Mouse (Mus musculus) embryonic facial prominence, embryonic 15.5 days (tissue): Measurements from ENCODE around the gene Ifnz. TPM values are rescaled to one million over a fixed set of nuclear protein-coding genes. Genes with fewer than 3 reads are reported as not detected.
"Not testable (repeated sequence)": the region's sequence is repeated elsewhere in the genome, so short reads cannot be mapped to it uniquely, and the experiment has no call there.

Experiments used
- ATAC-seq: fragments of 200-750 bp; cut with Nextera tagmentation; 2 replicates; pipeline ENCODE4 v1.8.0; 2017; ENCODE audit warnings: low read depth, moderate TSS enrichment; ENCODE audit not compliant: insufficient number of reproducible peaks, low FRiP score, low TSS enrichment
- H3K27ac ChIP-seq: fragments of 300-500 bp; sonication (generic); replicated peaks from 2 replicates; pipeline ENCODE4 v1.5.1; 2015; ENCODE audit warnings: mild to moderate bottlenecking, inconsistent platforms
- H3K27me3 ChIP-seq: fragments of 300-500 bp; sonication (generic); 2 replicates; pipeline ENCODE4 v1.6.1; 2015; ENCODE audit warnings: inconsistent platforms
- H3K36me3 ChIP-seq: fragments of 300-500 bp; sonication (generic); 2 replicates; pipeline ENCODE4 v1.6.1; 2015; ENCODE audit warnings: mild to moderate bottlenecking, inconsistent platforms
- H3K4me1 ChIP-seq: fragments of 300-500 bp; sonication (generic); 2 replicates; pipeline ENCODE4 v1.6.1; 2015; ENCODE audit warnings: inconsistent platforms
- H3K4me2 ChIP-seq: fragments of 300-500 bp; sonication (generic); replicated peaks from 2 replicates; pipeline ENCODE4 v1.6.1; 2015; ENCODE audit warnings: mild to moderate bottlenecking, inconsistent platforms
- H3K4me3 ChIP-seq: fragments of 300-500 bp; sonication (generic); replicated peaks from 2 replicates; pipeline ENCODE4 v1.5.1; 2015; ENCODE audit warnings: mild to moderate bottlenecking, inconsistent platforms
- H3K9ac ChIP-seq: fragments of 300-500 bp; sonication (generic); 2 replicates; pipeline ENCODE4 v1.6.1; 2015; ENCODE audit warnings: inconsistent platforms
- H3K9me3 ChIP-seq: fragments of 300-500 bp; sonication (generic); replicated peaks from 2 replicates; pipeline ENCODE4 v1.6.1; 2016; ENCODE audit warnings: inconsistent platforms
- WGBS: fragments of 180-500 bp; shearing (Covaris S2); methylation state at CpG from one replicate; pipeline ENCODE4 v1.1.7; 2015; 5-methylcytosine and 5-hydroxymethylcytosine counted together
- polyA plus RNA-seq: library from polyadenylated mRNA; unstranded; fragments of >200 nt; fragmentation: Nextera tagmentation; extraction: Ambion mirVana; gene quantifications from 2 replicates; pipeline ENCODE4 v1.2.1, GENCODE M21; 2015

The Ifnz gene
- polyA plus RNA-seq, 1 experiment from 2014 or later, result 0.69 TPM

DNA sequence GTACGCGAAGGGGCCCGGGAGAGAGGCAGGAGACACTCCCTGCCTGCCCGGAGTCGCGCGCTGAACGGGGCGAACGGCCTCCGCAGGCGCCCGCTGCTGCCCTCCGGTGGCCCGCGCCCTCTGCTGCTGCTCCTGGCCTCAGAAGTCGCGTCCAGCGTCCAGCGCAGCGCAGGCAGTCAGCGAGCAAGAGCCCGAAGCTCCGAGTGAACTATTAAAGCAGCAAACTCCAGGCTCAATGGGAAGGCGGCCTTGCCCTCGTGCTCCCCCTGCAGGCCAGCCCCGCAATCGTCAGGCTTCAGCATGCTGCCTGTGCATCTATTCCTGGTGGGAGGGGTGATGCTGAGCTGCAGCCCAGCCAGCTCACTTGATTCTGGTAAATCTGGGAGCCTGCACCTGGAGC lies 9.3 kb downstream of the Ifnz start, which contains the start of gene Gm13278:
Gm13278 (plus strand) TSS at position 301 of the 400 bp plus-strand sequence.
- no CpG with 5 or more reads among the region's 28 CpGs for WGBS
- not testable (repeated sequence) for ATAC-seq

GRCm38 (mm10) chr4:88793936-88794675 lies 12.2 kb downstream of the Ifnz start, which contains the start of gene Gm13275:
Gene Gm13275, plus strand, starts transcription at chr4:88794487.
- WGBS, result 0% methylated on average over 9 of the region's 52 CpGs
- H3K4me2 ChIP-seq, H3K27ac ChIP-seq, H3K27me3 ChIP-seq, H3K9me3 ChIP-seq, H3K4me3 ChIP-seq, H3K9ac ChIP-seq, H3K36me3 ChIP-seq, H3K4me1 ChIP-seq, ATAC-seq: not testable (repeated sequence)

More for the DNA sequence above, 9.3 kb downstream of the Ifnz start, which contains the start of gene Gm13278:
- H3K9ac ChIP-seq, H3K27me3 ChIP-seq, H3K27ac ChIP-seq, H3K9me3 ChIP-seq, H3K36me3 ChIP-seq, H3K4me3 ChIP-seq, H3K4me2 ChIP-seq, H3K4me1 ChIP-seq: not testable (repeated sequence)

DNA sequence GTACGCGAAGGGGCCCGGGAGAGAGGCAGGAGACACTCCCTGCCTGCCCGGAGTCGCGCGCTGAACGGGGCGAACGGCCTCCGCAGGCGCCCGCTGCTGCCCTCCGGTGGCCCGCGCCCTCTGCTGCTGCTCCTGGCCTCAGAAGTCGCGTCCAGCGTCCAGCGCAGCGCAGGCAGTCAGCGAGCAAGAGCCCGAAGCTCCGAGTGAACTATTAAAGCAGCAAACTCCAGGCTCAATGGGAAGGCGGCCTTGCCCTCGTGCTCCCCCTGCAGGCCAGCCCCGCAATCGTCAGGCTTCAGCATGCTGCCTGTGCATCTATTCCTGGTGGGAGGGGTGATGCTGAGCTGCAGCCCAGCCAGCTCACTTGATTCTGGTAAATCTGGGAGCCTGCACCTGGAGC lies 15.2 kb downstream of the Ifnz start, which contains the start of gene Gm13279:
Gm13279 (plus strand) TSS at position 301 of the 400 bp plus-strand sequence.
- not testable (repeated sequence) for H3K27me3 ChIP-seq, H3K9me3 ChIP-seq, H3K4me1 ChIP-seq, H3K4me2 ChIP-seq, H3K27ac ChIP-seq, H3K9ac ChIP-seq, H3K36me3 ChIP-seq, H3K4me3 ChIP-seq, ATAC-seq
- WGBS, result no CpG with 5 or more reads among the region's 28 CpGs

DNA sequence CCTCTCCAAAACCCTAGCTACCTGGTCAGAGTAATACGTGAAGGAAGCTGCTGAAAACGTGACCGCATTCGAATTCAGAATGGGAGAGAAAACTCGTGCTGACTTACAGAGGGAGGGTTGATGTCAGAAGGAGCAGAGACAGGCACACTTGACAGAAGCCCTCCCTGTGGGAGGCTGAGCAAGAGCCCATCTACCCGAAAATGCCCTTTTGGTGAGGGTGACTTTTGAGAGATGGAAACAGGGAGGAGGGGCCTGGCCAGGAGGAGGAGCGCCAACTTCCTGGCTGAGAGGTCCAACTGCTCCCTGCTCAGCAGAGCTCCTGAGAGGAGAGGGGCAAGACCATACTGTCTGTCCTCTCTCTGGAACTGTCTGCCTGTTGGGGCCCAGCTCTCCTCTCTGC lies 17.4 kb downstream of the Ifnz start, which contains the start of gene Gm13285:
Gm13285 (plus strand) TSS at position 301 of the 400 bp plus-strand sequence.
- WGBS, result 9% methylated on average over 6 of the region's 7 CpGs
- H3K4me2 ChIP-seq, H3K27me3 ChIP-seq, H3K4me1 ChIP-seq, ATAC-seq, H3K9ac ChIP-seq, H3K9me3 ChIP-seq, H3K36me3 ChIP-seq, H3K4me3 ChIP-seq, H3K27ac ChIP-seq: not testable (repeated sequence)

DNA sequence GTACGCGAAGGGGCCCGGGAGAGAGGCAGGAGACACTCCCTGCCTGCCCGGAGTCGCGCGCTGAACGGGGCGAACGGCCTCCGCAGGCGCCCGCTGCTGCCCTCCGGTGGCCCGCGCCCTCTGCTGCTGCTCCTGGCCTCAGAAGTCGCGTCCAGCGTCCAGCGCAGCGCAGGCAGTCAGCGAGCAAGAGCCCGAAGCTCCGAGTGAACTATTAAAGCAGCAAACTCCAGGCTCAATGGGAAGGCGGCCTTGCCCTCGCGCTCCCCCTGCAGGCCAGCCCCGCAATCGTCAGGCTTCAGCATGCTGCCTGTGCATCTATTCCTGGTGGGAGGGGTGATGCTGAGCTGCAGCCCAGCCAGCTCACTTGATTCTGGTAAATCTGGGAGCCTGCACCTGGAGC lies 21.0 kb downstream of the Ifnz start, which contains the start of gene Gm13287:
Gm13287 (plus strand) TSS at position 301 of the 400 bp plus-strand sequence.
- not testable (repeated sequence) for H3K4me3 ChIP-seq, H3K27me3 ChIP-seq, H3K9ac ChIP-seq, H3K4me1 ChIP-seq, H3K27ac ChIP-seq, H3K4me2 ChIP-seq, H3K9me3 ChIP-seq, ATAC-seq, H3K36me3 ChIP-seq
- WGBS, result no CpG with 5 or more reads among the region's 29 CpGs

- WGBS, result no CpG with 5 or more reads among the region's 8 CpGs
- not testable (repeated sequence) for H3K27me3 ChIP-seq, ATAC-seq, H3K9me3 ChIP-seq, H3K36me3 ChIP-seq, H3K9ac ChIP-seq, H3K4me1 ChIP-seq, H3K27ac ChIP-seq
- Histone ChIP-seq H3K4me3 (peak within 1 kb of the TSS; percentile 28), H3K4me2 (0 out of 2 replicates have a peak within 1 kb of the TSS, but pooled peaks have one; percentile 27)
These were observed 23.3 kb downstream of the Ifnz start, which contains the start of gene Gm13288 for GRCm38 (mm10) chr4:88805231-88805630. Gene Gm13288, plus strand, starts transcription at chr4:88805531.

DNA sequence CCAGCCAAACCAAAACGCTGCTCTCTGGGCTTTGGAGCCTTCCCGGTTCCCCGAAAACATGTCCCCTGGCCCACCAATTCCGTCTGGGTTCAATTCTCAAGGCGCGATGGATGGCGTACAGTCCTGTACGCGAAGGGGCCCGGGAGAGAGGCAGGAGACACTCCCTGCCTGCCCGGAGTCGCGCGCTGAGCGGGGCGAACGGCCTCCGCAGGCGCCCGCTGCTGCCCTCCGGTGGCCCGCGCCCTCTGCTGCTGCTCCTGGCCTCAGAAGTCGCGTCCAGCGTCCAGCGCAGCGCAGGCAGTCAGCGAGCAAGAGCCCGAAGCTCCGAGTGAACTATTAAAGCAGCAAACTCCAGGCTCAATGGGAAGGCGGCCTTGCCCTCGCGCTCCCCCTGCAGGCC lies 23.8 kb downstream of the Ifnz start:
- not testable (repeated sequence) for H3K36me3 ChIP-seq, H3K9me3 ChIP-seq, H3K9ac ChIP-seq, H3K27ac ChIP-seq, H3K27me3 ChIP-seq, ATAC-seq, H3K4me1 ChIP-seq
- WGBS, result no CpG with 5 or more reads among the region's 34 CpGs
- Histone ChIP-seq H3K4me3 (peak overlapping the region; percentile 28), H3K4me2 (0 out of 2 replicates have a peak overlapping the region, but pooled peaks have one; percentile 27)

- no peak within 1 kb of the TSS for H3K27ac ChIP-seq
- ATAC-seq, result no peak
- WGBS, result 46% methylated on average over 3 of the region's 3 CpGs
- H3K4me3 ChIP-seq, result no peak within 1 kb of the TSS
- no peak within 1 kb of the TSS for H3K9ac ChIP-seq
- H3K4me2 ChIP-seq, result no peak within 1 kb of the TSS
- H3K9me3 ChIP-seq, result no peaks in the 10 kb centered on the region
- no peaks in the 10 kb centered on the region for H3K4me1 ChIP-seq
- no peaks in the 10 kb centered on the region for H3K36me3 ChIP-seq
- no peaks in the 10 kb centered on the region for H3K27me3 ChIP-seq
These were observed 34.0 kb downstream of the Ifnz start, which contains the start of gene Ifna7 for GRCm38 (mm10) chr4:88815928-88816327. Gene Ifna7, plus strand, starts transcription at chr4:88816228.

GRCm38 (mm10) chr4:88819659-88820058 lies 37.7 kb downstream of the Ifnz start, which contains the start of gene Ifna11:
Gene Ifna11, plus strand, starts transcription at chr4:88819959.
- Histone ChIP-seq H3K27ac (no peak within 1 kb of the TSS), H3K4me3 (no peak within 1 kb of the TSS), H3K4me2 (no peak within 1 kb of the TSS), H3K36me3 (no peaks in the 10 kb centered on the region), H3K27me3 (no peaks in the 10 kb centered on the region), H3K9me3 (no peaks in the 10 kb centered on the region), H3K4me1 (no peaks in the 10 kb centered on the region), H3K9ac (no peak within 1 kb of the TSS)
- ATAC-seq, result no peak
- 75% methylated on average over 1 of the region's 1 CpGs for WGBS

DNA sequence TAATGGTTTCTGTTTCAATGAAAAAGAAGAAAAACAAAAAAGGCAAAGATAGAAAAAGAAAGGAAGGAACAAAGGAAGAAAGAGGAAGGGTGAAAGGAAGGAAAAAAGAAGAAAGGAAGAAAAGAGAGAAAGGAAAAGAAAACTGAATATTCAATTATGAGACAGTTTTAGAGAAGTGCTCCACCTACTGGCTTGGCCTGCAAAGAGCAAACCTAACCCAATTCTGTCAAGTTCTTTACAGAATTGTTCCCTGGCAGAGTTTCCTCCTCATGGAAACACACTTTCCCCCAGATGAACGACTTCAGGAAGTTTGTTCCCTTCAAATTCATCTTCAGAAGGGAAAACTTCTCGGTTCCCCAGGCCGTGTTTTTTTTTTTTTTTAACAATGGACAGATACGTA lies 41.1 kb downstream of the Ifnz start:
- Histone ChIP-seq H3K4me2 (no peak overlapping the region), H3K27ac (no peak overlapping the region), H3K9me3 (no peaks in the 10 kb centered on the region), H3K4me1 (no peaks in the 10 kb centered on the region), H3K9ac (no peak overlapping the region), H3K36me3 (no peaks in the 10 kb centered on the region), H3K4me3 (no peak overlapping the region), H3K27me3 (no peaks in the 10 kb centered on the region)
- 26% methylated on average over 4 of the region's 4 CpGs for WGBS
- ATAC-seq, result no peak

GRCm38 (mm10) chr4:88827116-88827515 lies 45.2 kb downstream of the Ifnz start, which contains the start of gene Ifna6:
Gene Ifna6, plus strand, starts transcription at chr4:88827416.
- not testable (repeated sequence) for H3K4me1 ChIP-seq, ATAC-seq

More at GRCm38 (mm10) chr4:88827116-88827515, 45.2 kb downstream of the Ifnz start, which contains the start of gene Ifna6:
- H3K27ac ChIP-seq, H3K4me3 ChIP-seq, H3K9me3 ChIP-seq, H3K27me3 ChIP-seq, H3K36me3 ChIP-seq, H3K4me2 ChIP-seq, H3K9ac ChIP-seq: not testable (repeated sequence)
